Mouse (Mus musculus): ENCODE results near the gene Ubr4. TPM values are rescaled to one million over a fixed set of nuclear protein-coding genes. Genes with fewer than 3 reads are reported as not detected.
"Not testable (repeated sequence)": the region's sequence is repeated elsewhere in the genome, so short reads cannot be mapped to it uniquely, and the experiment has no call there.

The Ubr4 gene
- total RNA-seq, 2 experiments from 2014 or later: 115 to 122 TPM

DNA sequence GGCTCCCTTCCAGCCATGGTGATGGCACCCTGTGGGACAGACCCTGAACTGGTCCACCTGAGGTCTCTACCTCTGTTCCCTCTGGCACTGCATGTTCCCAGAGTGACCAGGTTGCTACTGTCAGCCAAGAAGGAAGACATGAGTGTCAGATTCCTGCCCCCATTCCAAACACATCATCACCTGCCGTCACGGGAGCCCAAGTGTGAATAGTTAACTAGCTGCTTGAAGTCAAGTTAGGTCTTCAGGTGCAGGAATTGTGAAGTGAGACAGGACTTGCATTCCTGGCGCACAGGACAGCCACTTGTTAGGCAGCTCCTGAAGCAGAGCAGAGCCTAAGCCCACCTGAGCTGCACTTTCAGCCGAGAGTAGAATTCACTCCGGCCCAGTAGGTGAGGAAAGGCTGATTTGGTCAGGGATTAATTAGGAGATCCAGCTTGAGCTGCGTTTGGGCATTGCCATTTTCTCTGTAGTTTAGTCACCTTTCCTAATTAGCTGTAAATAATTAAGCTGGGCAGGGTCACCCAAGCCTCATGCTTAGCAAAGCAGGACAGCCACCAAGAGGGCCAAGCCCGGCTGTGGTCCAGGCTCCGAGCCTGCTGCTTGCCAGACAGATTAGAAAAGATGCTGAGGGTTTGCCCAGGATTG is 131.2 kb downstream of the Ubr4 start:
- DNase-seq (ENCODE audit: low spot score in 2 of 2): no peak

DNA sequence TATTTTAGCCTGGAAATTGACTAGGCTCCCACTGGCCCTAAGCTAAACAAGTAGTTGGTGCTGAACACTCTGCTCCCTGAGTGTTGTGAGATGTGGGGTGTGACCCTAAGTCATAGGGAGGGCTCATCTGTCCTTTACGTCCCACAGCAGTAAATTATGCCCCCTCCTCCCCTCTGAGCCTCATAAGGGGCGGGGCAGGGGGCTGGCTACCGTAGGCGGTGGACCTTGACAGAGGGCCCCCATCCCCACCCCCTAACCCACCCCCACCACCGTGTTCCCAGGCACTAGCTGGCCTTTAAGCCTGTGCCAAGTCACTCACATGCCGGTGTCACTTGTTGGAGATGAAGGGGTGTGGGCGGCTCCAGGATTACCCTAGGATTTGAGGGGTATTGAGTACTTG is 132.1 kb downstream of the Ubr4 start:
- DNase-seq (ENCODE audit: low spot score in 2 of 2): no peak

DNA sequence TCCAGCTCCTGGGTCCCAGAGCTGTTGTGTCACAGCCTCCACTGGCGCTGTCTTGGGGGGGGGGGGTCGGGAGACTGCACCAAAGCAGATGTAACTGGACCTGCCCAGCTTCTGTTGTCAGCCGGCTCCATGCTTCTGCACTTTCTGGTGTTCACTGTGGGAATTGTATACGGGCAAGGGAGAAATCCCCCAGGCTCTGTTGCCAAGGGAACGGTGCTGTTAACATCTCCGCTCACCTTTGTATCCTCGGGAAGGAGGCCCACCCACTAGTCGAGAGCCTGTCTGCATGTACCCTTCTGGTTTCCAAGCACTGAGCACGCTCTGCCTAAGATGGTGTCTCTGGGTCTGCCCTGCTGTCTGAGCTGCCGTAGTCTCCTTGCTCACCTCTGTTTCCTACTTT is 134.7 kb downstream of the Ubr4 start:
- DNase-seq (ENCODE audit: low spot score in 2 of 2): no peak

DNA sequence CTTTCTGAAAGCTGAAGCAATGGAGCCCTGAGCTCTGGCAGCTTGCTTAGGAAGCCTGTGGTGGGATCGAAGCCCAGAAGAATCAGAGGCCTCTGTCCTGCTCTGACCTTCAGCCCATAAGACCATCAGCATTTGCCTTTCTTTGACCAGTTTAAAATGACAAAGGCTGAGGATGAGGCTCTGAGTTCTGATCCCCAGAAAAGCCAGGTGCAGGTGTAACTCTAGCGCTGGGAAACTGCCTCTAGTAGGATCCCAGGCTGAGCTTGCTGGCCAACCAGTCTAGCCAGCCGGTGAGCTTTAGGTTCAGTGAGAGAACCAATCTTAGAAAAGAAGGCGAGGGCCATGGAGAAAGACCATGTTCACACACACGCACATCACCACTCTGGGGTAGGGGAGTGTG is 135.9 kb downstream of the Ubr4 start:
- no peak for DNase-seq (ENCODE audit: low spot score in 2 of 2)

DNA sequence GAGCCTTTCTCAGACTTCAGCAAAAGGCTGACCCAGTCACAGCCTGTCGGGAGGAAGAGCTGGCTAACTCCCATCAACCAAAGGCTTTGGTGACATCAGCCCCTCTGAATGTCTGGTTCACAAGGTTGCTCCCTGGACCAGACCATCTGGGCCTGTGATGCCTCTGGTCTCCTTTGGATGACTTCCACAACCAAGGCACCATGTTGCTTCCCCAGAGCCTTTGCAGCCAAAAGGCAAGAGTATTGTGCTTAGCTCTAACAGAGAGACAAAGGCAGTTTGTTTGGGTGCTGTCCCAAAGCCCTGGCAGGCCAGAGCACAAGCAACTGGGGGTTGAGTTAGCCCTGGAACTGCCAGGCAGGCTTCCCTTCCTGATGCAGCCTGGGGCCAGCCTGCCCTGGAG is 137.5 kb downstream of the Ubr4 start:
- DNase-seq (ENCODE audit: low spot score in 2 of 2): no peak

DNA sequence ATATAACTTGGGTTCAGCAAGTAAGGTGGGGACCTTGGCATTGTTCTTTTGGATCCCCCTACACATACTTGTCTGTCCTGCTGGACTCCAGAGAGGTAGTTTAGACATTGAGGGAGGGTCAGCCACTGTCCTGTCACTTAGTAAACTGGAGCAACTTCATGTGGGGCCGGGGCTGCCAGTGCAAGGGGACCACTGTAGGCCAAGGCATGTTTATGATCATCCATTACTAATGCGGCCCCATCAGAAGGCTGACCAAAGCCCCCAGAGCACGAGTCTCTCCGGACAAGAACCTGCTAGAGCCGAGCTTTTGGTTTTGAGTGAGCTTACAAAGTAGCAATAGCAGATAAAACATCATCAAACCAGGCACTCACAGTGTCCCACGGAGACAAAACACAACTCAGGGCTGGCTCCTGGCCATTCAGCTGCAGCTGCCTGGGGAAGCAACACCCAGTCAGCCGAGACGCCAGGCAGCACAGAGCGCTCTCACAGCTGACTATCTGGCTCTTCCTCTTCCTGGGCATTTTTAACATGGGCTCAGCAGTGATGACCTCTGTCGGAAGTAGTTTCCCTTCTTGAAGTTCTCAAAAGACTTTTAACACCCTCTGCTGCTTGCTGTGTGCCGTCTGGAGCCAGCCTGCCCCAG is 138.1 kb downstream of the Ubr4 start:
- peak; percentile 55 to 83 for DNase-seq (ENCODE audit: low spot score in 2 of 2)

DNA sequence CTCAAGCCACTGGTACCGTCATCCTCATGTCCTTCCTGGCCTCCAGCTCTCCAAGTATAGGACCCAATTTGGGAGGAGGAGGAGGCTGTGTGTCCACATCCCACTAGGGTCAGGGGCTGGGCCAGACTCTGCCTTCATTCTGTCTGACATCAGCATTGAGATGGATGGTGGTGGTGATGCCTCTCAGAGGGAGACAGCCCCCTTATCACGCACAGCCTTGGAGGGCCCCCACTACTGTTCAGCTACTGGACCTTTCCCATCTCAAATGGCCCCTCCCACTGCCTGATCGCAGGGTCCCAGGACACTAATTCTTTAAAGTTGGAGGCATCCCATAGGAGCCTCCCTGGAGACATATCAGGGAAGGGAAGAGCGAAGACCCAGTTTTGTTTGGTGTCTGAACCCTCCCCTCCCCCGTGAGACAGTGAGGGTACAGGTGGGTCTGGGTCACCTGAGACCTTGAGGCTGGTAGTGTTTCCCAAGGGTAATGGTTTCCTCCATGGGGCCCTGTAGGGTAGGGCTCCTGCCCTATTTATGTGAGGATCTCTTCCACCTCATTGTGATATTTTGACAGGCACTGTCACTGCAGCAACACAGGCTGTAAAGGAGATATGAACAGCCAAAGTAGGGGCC is 139.2 kb downstream of the Ubr4 start:
- DNase-seq (ENCODE audit: low spot score in 2 of 2): no peak

DNA sequence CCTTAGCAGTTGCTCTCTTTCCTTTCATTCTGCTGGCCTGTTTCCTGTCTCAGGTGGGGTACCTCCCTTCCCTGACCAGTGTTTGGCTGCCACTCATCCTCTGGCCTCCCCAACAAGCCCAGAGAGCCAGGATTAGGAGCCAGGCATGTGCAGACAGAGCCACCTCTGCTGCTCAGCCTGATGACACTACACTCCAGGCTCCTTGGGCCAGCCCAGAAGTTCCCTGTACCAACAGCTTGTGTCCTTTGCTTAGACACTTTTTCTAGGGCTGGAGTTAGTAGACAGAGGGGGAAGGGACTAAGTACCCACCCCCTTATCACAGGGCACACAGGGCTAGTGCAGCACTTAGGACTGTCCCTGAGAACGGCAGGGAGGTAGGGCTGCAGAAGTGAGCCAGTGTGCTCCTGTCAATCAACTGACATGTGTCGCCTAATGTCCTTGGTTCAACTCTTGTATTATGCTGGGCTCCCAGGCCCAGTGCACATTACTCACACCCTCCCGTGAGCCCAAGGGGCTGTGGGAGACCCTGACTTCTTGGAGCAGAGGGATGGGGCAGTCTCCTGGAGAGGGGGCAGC is 139.9 kb downstream of the Ubr4 start:
- DNase-seq (ENCODE audit: low spot score in 2 of 2): no peak

DNA sequence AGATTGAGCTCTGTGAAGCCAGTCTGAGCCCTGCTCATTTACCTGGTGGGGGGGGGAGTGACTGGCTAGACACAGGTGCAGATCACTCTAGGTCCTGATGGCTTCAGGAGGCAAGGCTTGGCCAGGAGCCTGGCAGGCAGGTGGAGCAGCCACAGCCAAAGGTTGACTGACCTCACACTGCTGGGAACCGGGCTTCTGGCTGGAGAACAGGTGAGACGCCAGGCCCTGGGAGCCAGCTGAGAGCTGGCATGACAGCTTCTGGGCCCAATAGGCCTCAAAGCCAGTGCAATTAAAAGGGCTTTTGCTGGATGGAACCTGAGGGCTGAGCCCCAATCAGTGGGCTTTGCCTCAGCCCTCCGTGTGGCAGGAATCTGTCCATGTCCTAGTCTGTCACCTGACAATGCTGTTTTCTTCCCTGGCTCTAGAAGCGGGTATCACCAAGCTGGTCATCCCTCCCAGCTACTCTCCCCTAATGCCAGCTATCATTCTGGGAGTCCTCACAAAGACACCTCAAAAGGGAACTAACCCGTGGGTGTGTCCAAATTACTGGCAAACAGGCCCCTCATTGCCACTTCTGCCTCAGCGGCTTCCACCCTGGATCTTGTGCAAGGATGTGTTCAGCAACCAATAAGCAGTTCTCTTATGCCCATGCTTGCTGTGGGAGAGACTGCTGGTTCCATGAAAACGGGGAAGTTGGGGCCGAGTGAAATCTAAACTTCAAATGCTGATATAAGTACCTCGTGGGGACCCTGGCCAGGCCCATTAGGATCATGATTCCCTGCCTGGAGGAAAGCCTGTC is 141.0 kb downstream of the Ubr4 start:
- no peak for DNase-seq (ENCODE audit: low spot score in 2 of 2)

DNA sequence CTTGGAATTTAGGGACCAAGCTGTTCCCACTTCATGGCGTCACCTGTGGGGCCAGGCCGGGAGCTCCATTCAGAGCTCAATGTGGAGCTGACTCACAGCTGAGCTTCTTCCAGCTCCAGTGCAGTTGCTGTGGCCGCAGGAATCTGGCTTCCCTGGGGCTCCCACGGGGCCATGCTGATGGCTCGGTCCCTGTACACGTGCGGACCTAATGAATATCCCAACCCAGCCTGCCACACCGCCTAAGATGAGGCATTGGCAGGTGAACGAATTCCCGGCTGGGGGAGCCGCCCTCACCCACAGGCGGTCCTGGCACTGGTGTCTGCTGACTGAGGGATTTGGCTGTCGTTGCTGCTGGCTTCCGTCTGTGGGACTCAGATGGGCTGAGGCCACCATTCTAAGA is 148.4 kb downstream of the Ubr4 start:
- peak; percentile 43 to 66 for DNase-seq (ENCODE audit: low spot score in 2 of 2)

DNA sequence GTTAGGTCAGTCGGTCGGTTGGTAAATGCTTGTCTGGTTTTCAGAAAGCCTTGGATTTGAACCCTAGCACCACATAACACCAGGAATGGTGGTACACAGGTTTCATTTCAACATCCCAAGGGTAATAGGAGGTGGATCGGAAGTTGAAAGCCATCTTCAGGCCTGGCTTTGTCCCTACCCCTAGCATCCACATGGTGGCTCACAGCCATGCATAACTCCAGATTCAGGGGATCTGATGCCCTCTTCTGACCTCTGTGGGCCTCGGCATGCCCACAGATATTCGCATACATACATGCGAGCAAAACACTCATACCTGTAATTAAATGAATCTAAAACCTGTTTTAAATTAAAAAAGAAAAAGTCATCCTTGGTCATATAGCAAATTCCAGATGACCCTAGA is 149.3 kb downstream of the Ubr4 start:
- DNase-seq (ENCODE audit: low spot score in 2 of 2): no peak

DNA sequence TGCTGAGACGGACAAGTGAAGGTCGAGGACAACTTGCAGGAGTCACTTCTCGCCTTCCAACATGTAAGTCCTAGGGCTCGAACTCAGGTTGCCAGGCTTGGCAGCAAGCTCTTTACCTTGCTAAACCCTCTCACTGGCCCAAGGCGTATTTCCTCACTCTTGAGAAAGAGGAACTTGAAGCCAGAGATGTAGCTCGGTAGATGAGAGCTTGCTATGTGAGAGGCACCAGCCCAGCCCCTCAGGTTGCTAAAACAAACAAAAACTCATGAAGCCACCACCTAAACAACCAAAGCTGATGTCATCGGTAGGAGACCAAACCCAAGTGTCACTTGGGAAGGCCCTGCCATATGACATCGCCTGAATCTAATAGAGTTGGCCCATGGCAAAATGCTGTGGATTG is 151.5 kb downstream of the Ubr4 start:
- DNase-seq (ENCODE audit: low spot score in 2 of 2): no peak

DNA sequence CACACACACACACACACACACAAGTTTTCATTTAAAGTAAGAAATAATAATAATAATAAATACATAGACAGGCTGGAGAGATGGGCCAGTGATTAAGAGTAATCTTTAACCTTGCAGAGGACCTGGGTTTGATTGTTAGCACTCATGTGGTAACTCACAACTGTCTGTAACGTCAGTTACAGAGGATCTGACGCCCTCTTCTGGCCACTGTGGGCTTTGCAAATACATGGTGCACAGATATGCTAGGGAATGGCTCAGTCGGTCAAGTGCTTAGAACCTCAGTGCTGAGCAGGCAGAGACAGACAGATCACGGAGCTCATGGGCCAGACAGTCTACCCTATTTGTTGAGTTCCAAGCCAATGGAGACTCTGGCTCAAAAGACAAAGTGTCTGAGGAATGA is 153.3 kb downstream of the Ubr4 start:
- no peak for DNase-seq (ENCODE audit: low spot score in 2 of 2)

DNA sequence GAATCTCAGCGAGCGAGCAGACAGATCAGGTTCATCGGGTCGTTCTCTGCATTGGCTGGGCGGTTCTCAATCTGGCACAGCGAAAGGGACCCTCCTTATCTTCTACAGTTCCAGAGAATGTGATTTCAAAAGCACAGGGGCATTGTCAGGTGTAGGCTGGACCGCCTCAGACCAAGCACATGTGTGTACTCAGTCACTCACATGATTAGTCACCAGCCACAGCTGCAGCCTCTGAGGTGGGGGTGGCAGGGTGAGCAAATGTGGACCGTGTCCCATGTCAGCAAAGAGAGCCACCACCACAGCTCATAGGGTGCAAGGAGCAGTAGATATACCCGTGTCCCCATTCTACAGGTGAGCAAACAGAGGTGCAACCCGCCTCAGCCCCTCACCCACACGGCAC is 154.3 kb downstream of the Ubr4 start:
- DNase-seq (ENCODE audit: low spot score in 2 of 2): no peak

DNA sequence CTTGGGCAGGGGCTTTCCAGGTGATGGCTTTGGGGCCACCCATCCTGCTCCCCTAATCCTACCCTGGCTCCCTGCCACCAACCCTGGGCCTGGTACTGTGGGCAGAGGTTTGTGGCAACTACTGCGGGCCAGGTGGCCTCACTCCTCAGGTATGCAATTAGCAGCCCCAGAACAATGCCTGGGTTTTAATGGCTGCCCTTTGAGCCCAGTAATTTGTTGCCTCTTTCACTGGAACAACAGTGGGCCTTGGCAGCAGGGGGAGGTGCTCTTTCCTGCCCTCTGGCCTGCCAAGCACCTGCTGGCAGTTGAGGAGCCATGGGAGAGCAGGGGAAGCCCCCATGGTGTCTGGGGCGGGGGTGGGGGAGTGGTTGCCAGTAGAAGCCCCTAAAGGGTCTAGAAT is 156.7 kb downstream of the Ubr4 start:
- DNase-seq (ENCODE audit: low spot score in 2 of 2): no peak

DNA sequence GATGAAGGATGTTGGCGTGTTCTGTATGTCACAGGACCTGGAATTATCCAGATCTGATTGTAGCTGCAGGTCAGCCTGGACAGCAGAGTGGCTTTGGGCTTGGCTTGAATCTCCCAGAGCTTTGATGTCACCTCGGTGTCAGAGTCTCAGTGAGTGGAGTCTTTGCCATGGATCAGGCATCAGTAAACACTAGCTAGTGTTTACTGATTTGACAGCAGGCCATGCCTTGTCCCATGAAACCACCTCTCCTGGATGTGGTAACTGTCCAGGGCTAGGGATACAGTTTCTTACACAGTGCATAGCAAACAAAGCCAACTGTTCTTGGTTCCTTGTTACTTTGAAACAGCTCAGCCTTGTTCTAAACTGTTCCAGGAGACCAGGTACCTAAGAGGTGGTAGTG is 159.1 kb downstream of the Ubr4 start:
- no peak for DNase-seq (ENCODE audit: low spot score in 2 of 2)

DNA sequence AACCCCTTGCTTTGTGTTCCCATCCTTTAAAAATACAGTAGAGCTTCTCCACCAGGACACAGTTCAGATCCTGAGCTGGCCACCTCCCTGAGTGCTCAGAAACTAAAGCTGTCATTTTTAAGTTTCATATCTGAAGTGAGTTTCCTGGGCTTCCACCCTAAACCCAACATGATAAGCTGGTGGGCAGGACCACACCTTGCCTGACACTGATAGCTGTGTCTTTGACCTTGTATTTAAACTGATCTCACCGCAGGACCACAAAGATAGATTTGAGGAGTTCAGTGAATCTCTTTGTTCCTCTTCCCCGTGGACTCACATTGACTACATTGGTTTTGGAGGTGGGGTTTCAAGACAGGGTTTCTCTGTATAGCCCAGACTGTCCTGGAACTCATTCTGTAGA is 160.6 kb downstream of the Ubr4 start:
- no peak for DNase-seq (ENCODE audit: low spot score in 2 of 2)

DNA sequence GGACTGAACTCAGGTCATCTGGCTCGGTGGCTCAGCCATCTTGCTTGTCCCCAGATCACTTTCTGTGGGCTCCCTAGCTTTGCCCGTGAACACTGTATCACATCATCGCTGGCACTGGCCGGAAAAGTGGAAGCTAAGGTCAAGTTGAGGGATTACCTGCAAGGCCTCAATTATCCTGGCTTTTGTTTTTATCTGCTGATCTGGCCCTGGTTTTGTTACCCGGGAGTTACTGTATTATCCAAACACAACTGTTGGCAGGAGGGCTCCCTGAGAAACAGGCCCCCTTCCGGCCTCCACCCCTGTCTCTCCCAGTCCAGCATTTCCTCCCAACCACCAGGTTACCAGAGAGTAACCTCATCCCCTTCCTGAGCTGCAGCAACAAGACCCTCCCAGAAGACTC is 166.8 kb downstream of the Ubr4 start:
- no peak for DNase-seq (ENCODE audit: low spot score in 2 of 2)

DNA sequence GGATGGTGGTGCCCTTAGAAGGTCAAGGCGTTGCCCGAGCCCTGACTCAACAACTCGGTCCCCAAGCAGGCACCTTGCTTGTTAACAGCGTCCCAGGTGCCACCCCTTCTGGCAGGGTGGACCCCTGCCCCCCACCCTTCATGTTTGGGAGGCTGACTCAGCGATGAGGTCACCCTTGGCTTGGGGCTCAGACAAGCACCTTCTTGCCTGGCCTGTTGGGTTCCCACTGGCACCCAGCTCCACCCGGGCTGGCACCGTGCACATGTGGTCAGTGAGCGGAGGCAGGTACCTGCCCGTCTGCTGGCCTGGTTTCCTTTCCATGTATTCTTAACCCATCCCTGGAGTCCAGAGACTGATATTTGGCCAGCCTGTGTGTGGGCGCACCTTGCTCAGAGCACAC is 169.5 kb downstream of the Ubr4 start:
- DNase-seq (ENCODE audit: low spot score in 2 of 2): no peak

DNA sequence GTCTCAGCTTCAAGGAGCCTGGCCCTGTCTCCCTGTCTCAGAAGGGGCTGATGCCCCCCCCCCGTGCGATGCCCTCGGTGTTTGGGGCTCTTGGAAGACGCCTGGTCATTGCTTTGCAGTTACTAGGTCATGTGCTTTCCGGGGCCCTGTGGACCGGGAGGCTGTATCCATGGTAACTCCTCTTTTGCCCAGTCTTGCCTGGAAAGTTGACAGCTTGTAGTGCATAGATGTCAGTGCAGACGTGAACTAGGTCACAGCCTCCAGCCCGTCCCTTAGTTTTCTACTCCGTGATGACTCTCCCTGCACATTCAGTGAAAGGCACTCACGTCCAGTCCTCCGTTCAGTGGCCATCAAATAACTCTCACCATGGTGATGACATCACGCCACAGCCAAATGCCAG is 174.1 kb downstream of the Ubr4 start:
- no peak for DNase-seq (ENCODE audit: low spot score in 2 of 2)

DNA sequence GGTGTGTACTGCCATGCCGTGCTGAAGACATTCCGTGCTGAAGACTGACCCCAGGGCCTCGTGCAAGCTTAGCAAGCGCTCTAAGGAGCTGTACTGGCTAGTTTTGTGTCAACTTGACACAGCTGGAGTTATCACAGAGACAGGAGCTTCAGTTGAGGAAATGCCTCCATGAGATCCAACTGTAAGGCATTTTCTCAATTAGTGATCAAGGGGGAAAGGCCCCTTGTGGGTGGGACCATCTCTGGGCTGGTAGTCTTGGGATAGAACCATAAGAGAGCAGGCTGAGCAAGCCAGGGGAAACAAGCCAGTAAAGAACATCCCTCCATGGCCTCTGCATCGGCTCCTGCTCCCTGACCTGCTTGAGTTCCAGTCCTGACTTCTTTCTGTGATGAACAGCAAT is 177.8 kb downstream of the Ubr4 start, which contains the start of gene Iffo2:
TSS of gene Iffo2 (plus strand) at position 301 of the 400 bp plus-strand sequence.
- not testable (repeated sequence) for DNase-seq (ENCODE audit: low spot score in 2 of 2)

DNA sequence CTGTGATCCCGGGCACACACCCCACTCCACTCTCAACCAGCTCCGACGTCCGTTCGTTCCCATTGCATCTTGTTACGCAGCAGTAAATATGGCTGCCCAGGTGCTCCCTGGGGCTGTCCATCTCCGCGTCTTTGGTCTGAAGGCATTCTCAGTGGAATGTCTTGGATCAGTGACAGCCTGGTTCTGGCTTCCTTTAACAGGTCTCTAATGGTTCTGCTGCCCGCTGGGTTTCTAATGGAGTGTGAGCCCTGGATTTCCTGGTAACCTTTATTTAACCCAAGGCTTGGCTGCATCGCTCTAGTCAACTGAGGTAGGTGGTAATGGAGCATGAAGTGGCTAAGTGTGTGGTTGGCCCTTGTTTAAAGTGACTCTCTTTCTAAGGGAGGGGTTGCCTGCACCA is 179.7 kb downstream of the Ubr4 start:
- DNase-seq (ENCODE audit: low spot score in 2 of 2): no peak
